Mouse (Mus musculus) erythroid progenitor cell, adult 5-6 weeks (primary cell): ENCODE data around the gene Gon4l. TPM values are rescaled to one million over a fixed set of nuclear protein-coding genes. Genes with fewer than 3 reads are reported as not detected.
"Not testable (repeated sequence)": the region's sequence is repeated elsewhere in the genome, so short reads cannot be mapped to it uniquely, and the experiment has no call there.

ENCODE experiments used
- ATAC-seq: replicated peaks from 2 replicates; pipeline ENCODE4 v1.8.0; 2016; ENCODE audit warnings: moderate number of reproducible peaks, mild to moderate bottlenecking, moderate TSS enrichment, inconsistent platforms; ENCODE audit not compliant: poor library complexity, low FRiP score, severe bottlenecking
- total RNA-seq, 2 experiments: library from RNA; stranded (forward) in 1 of 2; stranded (reverse) in 1 of 2; fragments of 150-400 nt in 1 of 2; fragments of 186-747, 209-891 nt in 1 of 2; gene quantifications; 2 replicates each; pipeline versions ENCODE4 v1.2.3 to v1.2.4; 2015 to 2017; ENCODE audit warnings: low replicate concordance in 2 of 2

The Gon4l gene
- total RNA-seq (2015; ENCODE audit: low replicate concordance) (9.6 and 11.5 TPM in 2 replicates), total RNA-seq (2017; ENCODE audit: low replicate concordance) (38.6 and 38.7 TPM in 2 replicates)

DNA sequence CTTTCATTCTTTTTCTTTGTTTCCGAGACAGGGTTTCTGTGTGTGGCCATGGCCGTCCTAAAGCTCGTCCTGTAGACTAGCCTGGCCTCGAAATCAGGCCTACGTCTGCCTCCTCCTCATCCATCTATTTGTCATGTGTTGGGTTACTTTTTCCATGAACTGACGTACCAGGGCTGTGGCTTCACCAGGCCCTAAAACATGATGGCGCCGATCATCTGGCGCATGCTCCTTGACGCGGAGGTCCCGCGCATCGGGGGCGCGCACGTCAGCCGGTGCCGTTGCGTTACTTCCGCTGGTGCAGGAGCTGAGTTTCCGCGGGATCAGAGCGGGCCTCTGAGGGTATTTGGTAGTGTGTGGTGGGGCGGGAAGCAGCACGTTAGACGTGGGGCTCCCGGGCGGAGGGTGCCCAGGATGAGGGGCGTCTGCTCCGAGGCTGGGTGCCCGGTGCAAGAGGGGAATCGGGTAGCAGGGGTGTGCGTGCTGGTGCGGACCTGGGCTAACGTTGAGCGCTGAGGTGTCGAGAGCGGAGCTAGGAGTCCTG, at the start of gene Gon4l:
Gon4l (plus strand) TSS at position 281 of the 541 bp plus-strand sequence.
- ATAC-seq = peak; percentile 91

DNA sequence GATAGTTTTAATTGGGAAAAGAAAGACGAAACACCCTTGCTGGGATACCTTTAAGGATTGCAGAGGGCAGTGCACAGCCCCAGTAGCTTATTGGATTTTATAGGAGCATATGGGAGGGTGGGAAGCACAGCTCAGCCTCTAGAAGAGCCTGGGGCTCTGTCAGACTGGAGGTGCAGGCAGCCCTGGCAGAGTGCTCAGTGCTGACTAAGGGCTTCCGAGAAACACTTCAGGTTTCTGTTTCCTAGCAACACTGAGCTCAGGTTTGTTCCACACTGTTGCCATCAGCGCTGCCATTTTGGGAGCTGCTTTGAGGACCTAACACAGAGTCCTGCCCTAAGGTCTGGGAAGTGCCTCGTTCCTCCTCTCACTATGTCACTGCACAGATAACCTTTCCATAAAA, 48.7 kb upstream of the Gon4l start:
- not testable (repeated sequence) for ATAC-seq

DNA sequence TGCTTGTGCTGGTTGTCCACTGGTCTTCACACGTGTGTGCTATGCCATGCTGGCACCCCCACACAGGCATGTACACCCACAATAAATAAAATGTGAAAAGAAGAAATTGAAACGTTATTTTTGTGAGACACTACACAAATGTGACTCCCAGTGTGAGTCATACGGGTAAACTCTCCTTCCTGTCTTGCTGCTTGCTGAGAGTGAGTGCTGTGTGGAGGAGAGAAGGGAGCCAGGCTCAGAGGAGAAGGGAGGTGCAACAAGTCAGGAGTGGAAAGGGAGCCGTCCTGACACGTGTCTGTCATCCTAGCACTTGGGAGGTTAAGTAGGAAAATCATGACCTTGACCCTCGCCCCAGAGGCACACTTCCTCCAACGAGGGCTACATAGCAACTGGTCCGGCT, 48.2 kb upstream of the Gon4l start:
- ATAC-seq = not testable (repeated sequence)

DNA sequence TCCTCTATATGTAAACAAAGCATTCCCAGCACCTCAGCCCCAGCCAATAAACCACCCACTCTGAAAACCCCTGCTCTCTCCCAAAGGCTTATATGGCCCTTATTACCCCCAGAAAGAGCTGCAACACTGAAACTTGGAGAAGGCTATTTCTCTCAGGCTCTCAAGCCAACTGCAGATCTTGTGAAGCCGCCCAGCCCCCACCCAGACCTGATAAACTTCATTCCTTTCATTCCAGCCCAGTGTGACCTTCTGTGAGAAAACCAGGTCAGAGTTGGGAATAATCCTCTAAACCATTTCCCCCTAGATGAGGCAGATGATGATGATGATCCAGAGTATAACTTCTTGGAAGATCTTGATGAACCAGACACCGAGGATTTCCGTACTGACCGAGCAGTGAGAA, 47.0 kb upstream of the Gon4l start:
- not testable (repeated sequence) for ATAC-seq

DNA sequence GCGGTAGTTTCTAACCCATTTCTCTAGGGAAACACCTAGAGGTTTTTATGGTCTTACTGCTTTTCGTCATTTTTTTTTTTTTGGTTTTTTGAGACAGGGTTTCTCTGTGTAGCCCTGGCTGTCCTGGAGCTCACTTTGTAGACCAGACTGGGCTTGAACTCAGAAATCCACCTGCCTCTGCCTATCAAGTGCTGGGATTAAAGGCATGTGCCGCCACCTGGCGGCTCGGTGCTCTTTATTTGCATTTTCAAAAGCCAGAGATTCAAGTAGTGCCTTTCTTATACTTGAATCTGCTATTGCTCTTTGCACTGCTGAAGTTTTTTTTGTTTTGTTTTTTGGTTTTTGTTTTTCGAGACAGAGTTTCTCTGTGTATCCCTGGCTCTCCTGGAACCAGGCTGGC, 37.5 kb upstream of the Gon4l start:
- not testable (repeated sequence) for ATAC-seq

DNA sequence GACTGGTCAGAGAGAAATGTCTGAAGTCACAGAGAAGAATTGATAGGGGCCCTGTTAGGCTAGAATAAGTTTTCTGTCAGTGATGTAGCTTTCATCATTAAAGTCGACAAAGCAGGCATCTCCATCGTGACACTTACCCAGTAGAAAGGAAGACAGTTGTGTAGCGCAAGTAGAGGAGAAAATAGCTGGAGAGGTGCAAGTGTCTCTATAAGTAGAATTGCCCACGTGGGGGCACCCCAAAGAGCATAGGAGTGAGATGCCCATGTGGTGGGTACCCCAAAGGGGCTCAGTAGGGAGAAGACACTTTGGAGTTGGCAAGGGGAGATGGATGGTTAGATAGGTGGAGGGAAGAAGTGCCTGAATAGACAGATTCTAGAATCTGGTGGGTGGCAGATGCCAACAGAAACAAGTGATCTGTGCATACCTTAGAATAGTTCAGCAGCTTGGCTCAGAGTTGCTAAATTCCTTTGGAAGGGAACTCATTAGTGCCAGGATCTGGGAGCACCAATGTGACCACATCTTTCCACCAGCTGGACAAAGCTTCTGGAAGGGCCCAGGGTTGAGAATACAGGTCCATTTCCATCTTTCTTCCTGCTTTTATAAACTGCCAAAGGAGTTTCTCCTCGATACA, 31.0 kb upstream of the Gon4l start:
- no peak for ATAC-seq

DNA sequence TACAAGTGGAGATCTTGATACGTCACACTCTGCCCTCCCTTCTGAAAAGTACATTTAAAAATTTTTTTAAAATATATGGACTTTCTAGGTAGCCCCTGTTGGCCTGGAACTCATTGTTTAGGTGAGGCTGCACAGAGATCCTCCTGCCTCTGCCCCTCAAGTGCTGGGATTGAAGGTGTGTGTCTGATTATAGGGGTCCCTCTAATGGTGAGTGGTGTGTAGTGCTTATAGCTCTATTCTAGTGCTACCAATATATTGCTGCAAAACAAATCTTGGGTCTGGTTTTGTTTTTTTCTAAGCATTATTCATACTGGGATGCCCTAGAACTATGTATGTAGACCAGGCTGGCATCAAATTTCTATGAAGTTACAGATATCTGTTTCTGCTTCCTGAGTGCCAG, 9.3 kb upstream of the Gon4l start:
- ATAC-seq = no peak

DNA sequence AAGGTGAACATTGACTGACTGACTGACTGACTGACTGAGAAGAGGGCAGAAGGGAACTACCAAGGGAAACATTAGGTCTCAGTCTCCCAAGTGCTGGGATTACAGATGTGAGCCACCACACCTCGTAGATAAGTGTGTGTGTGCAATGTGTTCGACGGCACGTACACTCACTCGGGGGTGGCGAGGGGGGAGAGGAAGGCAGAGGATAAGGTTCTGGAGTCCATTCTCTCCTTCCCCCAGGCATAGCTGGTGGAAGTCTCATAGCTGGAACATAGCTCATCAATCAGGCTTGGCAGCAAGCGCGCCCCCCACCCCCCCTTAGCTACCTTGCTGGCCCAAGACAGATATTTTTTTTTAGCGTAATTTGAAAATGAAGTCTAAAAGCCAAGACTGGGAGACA, 7.8 kb upstream of the Gon4l start:
- ATAC-seq = no peak

DNA sequence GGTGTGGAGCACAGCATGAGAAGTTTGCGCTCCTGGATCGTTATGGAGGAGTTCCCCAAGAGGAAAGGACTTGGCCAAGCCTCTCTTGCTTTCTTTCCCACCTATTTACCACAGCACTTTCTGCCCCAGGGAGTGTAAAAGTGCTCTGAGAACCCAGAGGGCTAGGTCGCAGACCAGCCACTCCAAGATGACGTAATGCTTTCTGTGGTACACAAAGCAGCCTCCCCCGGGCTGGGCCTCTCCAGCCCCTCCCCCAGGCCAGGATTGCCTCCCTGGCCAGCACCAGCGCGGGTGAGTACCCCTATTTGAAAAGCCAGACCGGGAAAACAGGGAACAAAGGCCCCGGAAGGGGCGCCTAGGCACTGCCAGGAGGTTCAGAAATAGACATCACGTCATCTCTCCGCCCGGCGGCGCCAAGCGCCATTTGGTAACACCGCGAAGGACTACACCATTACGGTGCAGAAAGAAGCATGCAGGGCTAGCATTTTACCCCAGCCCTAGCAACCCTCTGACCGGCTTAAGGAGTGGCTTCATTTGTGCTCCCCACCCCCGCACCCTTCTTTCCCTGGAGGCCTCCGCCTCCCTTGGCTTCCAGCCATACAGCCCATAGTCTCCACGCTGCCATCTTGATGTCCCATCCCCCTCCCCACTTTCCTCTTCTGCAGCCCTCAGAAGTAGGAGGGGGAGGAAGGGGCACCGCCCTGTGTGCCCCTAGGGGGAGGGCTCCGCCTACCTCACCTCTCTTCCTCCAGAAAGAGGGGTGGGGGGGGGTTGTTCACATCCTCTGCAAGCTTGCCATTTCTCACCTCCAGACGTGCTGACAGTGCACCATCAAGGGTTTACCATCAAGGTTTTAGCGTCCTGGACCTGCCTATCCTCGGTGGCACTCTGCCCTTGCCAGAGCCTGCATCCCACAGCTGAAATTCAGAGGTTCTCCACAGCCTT, 3.6 kb upstream of the Gon4l start:
- not testable (repeated sequence) for ATAC-seq

DNA sequence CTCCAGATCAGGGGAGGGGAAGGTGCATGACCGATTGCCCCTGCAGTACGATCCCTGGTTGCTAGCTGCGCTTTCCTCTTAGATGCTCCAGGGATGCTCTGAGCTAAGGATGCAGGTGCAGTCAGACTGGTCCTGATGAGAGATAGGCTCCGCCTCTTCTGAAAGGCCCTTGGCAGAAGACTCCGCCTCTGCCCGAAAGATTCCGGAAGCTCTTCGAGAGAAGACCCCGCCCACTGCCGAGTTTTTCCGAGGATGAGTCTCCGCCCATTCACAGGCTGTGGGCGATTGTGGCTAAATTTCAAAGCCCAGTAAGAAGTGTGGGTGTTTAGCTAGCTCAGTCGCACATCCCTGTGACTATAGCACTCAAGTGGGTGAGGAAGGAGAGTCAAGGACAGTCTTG, 2.6 kb upstream of the Gon4l start:
- peak; percentile 80 for ATAC-seq

DNA sequence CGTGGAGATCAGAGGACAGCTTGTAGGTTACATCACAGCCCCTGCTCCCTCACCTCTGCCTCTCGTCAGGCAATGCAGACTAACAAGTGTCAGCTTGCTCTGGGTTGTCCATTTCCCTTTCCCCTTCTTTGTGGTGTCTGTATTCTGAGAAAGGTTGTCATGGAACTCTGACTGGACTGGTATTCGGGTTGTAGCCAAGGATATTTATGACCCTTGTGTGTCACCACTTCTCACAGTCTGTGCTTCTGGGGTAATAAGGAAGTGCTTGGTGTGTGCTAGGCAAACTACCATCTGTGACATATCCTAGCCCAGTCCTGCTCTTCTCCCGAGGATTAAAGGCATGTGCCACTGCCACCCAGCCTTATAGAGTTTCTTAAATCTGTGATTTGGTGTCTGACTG, 14.1 kb downstream of the Gon4l start:
- ATAC-seq = no peak

DNA sequence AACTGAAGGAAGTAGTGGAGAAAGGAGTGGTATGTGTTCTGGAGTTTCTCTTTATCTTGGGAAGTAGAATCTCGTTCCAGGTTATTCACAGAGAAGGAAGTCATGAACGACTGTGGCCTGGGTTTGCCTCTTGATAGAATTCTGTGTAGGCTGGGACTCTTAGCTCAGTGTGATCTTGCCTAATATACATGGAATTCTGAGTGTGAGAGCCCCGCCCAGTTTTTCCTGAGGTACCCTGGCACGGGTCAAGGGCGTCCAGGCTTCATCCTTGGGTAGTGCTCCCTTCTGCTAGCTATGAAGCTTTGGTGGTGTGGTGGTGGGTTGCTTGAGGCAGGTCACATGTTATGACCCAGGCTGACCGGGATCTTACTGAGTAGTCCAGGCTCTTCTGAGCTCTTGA, 20.8 kb downstream of the Gon4l start:
- ATAC-seq = no peak

DNA sequence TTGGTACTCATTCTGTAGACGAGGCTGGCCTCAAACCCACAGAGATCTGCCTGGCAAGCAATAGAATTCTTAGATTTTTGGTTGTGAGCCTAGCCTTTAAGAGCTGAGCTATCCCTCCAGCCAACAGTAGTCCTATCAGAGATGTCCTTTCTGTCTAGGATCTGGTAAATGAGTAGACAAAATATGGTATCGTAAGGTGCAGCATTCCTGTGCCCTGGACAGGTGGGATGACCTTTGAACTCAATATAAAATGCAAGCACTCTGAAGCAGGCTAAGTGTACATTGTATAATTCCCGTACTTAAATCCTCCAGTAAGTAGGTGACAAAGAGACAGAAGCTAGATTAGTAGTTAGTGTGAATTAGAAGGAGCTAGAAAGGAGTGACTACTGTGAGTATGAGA, 27.1 kb downstream of the Gon4l start:
- no peak for ATAC-seq

DNA sequence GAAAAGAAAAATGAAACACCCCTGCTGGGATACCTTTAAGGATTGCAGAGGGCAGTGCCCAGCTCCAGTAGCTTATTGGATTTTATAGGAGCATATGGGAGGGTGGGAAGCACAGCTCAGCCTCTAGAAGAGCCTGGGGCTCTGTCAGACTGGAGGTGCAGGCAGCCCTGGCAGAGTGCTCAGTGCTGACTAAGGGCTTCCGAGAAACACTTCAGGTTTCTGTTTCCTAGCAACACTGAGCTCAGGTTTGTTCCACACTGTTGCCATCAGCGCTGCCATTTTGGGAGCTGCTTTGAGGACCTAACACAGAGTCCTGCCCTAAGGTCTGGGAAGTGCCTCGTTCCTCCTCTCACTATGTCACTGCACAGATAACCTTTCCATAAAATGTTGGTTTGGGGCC, 31.7 kb downstream of the Gon4l start:
- ATAC-seq = not testable (repeated sequence)

DNA sequence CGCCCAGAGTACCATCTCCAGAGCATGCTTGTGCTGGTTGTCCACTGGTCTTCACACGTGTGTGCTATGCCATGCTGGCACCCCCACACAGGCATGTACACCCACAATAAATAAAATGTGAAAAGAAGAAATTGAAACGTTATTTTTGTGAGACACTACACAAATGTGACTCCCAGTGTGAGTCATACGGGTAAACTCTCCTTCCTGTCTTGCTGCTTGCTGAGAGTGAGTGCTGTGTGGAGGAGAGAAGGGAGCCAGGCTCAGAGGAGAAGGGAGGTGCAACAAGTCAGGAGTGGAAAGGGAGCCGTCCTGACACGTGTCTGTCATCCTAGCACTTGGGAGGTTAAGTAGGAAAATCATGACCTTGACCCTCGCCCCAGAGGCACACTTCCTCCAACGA, 32.1 kb downstream of the Gon4l start:
- ATAC-seq = not testable (repeated sequence)

DNA sequence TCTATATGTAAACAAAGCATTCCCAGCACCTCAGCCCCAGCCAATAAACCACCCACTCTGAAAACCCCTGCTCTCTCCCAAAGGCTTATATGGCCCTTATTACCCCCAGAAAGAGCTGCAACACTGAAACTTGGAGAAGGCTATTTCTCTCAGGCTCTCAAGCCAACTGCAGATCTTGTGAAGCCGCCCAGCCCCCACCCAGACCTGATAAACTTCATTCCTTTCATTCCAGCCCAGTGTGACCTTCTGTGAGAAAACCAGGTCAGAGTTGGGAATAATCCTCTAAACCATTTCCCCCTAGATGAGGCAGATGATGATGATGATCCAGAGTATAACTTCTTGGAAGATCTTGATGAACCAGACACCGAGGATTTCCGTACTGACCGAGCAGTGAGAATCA, 33.4 kb downstream of the Gon4l start:
- ATAC-seq = not testable (repeated sequence)

DNA sequence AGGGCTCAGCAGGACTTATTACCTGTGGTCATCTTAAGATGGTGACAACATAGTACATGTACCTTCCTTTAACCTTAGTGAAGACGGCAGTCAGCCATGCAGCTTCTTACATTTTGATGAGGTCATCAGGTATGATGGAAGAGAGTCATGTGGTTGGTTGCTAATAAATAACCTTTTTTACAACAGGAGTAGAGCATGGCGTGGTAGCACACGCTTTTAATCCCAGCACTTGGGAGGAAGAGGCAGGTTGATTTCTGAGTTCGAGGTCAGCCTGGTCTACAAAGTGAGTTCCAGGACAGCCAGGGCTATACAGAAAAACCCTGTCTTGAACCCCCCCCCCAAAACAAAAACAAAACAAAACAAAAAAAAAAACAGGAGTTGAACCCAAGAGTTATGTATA, 47.5 kb downstream of the Gon4l start:
- not testable (repeated sequence) for ATAC-seq

DNA sequence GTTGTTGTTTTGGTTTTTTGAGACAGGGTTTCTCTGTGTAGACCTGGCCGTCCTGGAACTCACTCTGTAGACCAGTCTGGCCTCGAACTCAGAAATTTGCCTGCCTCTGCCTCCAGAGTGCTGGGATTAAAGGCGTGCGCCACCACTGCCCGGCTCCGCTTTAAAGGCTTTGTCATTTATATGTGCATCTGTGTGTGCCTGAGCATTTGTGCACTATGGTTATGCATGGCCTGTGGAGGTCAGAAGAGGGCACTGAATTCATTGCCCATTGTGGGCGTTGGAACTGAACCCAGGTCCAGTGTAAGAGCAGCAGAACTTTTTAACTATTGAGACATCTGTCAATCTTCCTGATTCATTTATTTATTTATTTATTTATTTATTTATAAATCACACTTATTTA, 58.0 kb downstream of the Gon4l start:
- not testable (repeated sequence) for ATAC-seq

DNA sequence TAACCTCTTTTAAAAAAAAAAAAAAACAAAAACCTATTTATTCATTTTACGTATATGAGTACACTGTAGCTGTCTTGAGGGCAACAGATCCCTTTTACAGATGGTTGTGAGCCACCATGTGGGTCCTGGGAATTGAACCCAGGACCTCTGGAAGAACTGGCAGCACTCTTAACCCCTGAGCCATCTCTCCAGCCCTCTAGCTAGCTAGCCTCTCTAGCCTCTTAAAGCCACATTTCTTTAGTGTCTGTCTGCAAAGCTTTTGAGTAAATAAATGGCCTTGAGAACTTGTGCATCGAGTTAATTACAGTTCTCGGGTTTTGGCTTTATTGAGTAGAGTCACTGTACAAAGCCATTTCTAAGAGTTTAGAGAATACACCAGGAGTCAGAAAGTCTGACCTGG, 69.8 kb downstream of the Gon4l start:
- ATAC-seq = no peak

DNA sequence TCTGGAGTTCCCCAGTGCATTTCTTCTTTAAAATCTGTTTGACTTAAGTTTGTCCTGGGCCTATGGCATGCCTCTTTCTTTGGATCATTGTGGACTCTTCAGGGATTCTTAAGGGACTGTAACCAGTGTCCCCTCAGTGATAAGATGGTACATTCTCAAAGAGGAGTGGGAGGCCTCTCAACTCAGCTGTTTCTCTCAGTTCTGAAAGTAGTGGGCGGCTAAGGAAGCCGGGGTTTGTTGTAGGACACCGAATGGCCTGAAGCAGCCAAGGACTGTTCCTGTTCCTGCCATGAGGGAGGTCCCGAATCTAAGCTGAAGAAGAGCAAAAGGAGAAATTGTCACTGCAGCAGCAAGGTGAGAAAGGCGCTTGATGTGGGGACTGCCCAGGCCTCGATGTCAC, 70.2 kb downstream of the Gon4l start:
- no peak for ATAC-seq

DNA sequence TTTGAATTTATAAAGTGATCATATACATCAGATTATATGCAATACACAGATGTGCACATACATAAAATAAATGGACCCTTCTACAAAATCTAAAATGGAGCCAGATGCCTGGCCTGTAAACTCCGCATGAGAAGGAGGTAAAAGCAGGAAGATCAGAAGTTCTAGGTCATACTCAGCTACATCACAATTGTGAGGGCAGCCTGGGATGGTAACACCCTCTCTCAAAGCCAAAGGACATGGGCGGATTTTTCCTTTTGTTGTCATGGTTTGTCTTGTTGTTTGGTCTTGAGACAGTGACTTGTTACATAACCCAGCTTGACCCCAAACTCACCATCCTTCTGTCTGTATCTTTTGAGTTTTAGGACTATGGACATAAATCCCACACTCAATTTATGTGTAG, 70.7 kb downstream of the Gon4l start:
- ATAC-seq = no peak
